Mouse (Mus musculus): ENCODE measurements around the gene 4930579G24Rik.

DNA sequence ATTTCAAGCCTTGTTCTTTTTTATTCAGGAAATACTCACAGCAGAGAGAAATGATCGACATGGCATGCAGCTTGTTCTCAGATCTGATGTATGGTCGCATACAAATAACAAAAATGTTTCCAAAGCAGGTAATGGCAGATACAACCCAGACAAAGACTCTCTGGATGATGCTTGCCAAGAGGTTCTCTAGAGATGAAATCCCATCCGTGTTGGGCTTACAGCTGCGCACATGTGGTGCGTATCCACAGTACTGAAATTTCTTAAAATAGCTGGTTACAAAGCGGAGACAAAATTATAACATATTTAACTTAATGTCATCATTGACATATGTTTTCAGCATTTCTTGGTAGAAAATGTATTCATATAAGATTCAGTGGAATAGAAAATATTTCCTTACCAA, 23.2 kb downstream of the 4930579G24Rik start:
- TF ChIP-seq MAX (IDR thresholded peaks at IDR 0.05) (no peak), CTCF (IDR thresholded peaks at IDR 0.05; ENCODE audit: control insufficient read depth, insufficient read depth, insufficient read length) (no peak)

Data from C2C12 (cell line).